Mouse (Mus musculus) layer of hippocampus, adult 11-12 months (tissue): ENCODE measurements at regions not wholly inside any gene's neighbourhood (a gene's known extent, or its start where the extent isn't known, plus 50 kb on each side); places are given as distances from the start of the nearest gene placed in this dataset.
A peak's percentile ranks its signal among the peaks of the same experiment; 100 is the strongest.
"Not testable (repeated sequence)": the region's sequence is repeated elsewhere in the genome, so short reads cannot be mapped to it uniquely, and the experiment has no call there.

Source experiments
- DNase-seq: peaks from one replicate; pipeline ENCODE4 v3.0.0; 2022; ENCODE audit warnings: low spot score

DNA sequence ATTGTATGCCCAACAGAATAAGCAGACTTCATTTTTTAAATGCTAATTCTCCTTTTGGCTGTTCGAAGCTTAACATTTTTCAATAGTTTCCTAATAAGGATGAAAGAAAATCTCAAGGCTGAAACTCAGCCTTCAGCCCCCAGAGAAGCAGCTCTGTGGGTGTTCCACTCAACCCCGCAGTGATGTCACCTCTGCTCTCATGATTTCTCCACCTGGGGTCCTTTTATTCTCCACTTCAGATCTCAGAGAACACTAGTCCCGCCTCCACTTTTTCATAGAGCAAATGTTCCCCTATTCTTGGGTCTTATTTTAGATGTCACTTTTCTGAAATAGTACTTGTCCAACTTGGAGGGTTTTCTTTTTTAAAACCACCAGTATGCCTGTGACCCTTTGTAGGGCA, 567.3 kb downstream of the Cntn3 start:
- no peak for DNase-seq

DNA sequence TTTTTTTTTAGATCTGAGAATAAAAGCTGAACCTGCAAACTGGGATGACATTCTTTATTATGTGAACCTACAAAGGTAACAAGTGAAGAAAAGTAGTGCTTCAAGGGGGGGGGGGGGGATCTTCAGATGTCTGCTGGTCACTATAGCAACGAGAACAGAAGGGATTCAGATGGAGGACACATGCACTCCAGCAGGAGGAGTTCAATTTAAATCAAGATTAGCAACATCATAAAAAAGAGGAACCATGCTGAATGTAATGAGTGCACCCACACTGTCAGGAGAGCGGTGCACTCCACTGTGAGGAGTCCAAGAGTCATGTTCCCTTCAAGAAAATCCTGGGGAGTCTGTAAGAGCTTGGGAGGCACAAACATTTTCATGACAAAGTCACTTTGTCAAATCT, 574.7 kb downstream of the Cntn3 start:
- no peak for DNase-seq

DNA sequence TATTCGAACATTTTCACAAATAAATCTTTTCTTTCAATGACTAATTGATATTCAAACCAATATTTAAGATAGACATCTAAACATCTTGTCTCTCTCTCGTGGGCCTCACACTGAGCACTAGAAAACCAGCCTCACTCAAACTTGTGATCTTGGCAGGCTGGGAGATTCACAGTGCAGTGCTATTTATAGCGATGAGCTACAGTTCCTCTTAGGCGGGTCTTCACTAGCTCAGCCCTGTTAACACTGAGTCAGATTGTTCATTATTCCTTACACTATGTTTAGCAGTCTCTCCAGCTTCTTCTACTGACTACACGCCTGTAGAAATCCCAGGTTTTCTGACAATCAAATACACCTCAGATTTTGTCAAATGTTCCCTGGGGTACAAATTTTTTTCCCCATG, 575.3 kb downstream of the Cntn3 start:
- no peak for DNase-seq

DNA sequence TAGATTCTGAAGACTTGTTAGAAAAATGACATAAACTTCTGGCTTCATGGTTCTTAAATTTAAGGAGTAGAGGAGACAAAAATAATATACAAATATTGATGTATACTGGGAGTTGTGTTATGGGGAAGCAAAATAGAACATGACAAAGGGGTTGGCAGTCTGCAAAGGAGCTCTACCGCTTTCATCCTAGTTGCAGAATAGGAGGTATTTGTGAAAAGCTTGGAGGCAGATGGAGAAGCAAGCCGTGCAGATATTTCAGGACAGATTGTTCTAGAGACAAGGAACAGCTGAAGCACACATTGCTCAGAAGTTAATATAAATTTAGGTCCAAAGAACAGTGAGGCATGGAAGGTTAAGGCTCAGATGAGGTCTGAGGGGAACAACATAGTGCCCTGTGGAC, 580.1 kb downstream of the Cntn3 start:
- peak; percentile 10 for DNase-seq

DNA sequence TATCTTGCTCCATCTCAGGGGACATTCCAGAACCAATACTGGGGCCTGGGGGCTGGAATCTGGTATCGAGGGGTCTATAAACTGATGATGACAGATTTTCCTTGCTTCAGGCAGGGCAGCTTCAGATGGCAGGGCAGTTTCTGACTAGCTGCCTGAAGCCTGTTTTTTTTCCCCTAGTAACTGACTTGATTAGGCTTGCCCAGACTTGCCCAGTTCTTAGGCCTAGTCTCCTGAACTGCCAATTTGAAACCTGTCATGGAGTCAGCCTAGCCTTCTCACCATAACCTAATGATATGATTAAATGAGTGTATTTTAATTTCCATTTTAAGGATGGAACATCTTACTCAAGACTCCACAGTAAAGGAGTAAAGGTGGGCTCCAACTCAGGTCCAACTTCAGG, 591.2 kb downstream of the Cntn3 start:
- no peak for DNase-seq

DNA sequence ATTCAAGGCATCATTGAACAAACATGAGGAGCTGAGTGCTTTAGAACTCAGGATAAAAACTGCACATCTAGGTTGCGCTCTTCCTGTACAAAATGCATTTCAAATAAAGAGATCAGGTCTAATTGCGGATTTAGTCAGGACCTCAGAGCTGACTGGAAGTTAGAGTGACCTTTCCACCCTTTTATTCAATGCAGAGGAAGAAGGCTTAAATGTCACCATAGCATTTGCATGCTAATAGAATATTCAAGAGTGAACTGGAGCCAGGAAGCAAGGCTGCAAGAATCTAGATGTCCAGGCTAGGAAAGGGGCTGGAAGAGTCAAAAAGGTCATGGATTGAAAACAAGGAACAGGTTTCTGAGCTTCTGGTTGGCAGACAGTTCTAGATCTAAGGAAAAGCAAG, 593.7 kb downstream of the Cntn3 start:
- no peak for DNase-seq

DNA sequence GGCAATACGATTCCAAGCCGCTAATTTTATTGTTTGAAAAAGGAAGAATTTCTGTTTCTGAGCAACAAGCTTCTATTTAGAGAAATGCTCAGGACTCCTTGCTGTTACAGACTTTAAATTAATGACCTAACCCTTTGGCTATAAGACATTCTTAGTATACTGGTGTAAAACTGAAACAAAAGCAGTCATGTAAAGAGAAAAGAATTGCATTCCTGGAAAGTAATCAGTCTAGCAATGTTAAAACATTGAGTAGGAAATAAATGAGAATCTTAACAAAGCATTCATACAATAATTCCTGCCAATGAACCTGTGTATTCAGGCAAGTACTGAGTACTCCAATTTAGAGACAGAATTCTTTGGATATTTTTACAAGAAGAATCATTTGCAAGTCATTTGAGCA, 587.2 kb upstream of the Pdzrn3 start:
- DNase-seq, result no peak

DNA sequence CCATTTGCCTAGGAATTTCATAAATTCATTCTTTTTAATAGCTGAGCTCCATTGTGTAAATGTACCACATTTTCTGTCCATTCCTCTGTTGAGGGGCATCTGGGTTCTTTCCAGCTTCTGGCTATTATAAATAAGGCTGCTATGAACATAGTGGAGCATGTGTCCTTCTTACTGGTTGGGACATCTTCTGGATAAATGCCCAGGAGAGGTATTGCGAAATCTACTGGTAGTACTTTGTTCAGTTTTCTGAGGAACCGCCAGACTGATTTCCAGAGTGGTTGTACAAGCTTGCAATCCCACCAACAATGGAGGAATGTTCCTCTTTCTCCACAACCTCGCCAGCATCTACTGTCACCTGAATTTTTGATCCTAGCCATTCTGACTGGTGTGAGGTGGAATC, 583.8 kb upstream of the Pdzrn3 start:
- DNase-seq, result not testable (repeated sequence)

DNA sequence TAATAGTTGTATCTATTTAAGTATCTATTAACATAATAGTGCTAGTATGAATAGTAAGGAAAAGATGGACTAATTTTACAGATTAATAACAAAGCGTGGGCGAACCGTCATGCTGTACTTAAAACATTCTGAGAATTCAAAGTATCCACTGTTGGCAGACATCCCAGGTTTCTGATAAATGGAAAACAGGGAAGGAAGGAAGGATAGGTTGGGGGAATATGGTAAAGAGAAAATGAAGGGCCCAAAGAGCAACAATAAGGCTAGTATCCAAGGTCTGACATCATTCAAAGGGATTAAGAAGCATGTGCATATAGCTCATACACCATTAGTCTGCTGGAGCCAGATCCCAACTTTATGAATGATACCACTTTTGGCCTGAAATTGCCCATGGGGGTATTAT, 572.0 kb upstream of the Pdzrn3 start:
- DNase-seq, result no peak

DNA sequence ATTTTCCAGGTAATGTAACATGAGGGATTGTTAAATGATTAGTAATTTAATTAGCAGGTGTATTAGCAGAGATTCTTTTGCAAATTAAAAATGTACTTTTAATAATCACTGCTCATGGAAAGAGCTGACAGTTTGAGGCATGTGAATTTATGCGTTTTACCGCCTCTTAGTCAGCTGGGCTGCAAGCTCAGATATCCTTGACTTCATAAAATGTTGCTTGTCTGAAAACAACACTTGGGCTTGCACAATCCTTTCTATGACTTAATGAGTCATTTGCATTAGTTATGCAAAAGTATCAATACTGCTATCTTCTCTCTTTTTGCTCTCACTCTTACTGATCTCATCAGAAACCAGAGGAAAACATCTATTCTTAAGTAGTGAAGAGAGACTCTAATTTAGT, 571.3 kb upstream of the Pdzrn3 start:
- no peak for DNase-seq

DNA sequence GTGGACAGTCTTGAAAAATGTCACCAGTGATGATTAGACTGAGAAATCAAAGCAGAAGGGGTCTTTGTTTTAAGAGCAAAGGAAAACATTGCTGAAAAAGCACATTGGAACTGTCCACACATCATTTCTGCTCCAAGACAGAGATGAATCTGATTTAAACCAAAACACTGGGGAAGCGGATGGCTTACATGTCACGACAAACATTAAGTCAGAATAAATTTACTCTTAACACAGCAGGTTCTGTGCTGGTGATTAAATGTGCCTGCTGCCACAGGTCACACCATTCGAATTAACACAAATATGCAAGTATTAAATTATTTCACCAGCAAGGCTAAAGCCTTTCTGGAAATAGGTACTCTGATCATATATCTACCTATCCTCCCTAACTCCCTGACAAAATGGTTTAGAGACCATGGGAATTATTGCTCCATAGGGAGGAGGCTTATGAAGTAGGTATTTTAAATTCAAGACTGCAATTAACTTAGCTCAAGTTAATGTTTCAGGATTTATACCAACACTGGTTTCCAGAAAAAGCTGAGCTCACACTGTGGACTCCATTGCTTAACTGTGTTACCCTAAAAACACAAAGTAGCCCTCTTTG, 562.7 kb upstream of the Pdzrn3 start:
- no peak for DNase-seq

DNA sequence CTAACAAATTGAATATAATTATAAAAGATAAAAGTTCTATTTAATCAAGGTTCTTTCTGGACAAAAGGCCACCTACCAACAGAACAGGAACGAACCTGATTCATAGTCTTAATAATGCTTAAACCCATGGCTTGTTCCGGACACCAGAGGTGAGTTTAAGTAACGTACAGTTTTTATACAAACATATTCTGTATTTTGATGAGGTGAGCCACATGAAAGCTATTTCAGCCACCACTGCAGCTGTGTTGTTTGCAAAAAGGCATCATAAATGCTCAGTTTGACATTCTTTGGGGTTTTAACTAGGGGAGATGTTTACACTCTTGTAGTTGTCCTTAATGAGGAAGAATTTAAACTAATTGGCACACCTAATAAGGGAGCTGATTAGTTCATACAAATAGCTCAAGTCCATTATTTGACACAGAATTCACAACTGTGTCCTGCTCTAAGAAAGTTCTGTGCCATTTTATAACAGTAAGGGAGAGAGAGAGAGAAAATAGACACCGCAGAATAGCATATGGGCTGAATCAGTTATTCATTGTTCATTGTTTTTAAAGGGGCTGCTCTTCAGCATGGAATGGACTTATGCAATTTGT, 560.8 kb upstream of the Pdzrn3 start:
- no peak for DNase-seq

DNA sequence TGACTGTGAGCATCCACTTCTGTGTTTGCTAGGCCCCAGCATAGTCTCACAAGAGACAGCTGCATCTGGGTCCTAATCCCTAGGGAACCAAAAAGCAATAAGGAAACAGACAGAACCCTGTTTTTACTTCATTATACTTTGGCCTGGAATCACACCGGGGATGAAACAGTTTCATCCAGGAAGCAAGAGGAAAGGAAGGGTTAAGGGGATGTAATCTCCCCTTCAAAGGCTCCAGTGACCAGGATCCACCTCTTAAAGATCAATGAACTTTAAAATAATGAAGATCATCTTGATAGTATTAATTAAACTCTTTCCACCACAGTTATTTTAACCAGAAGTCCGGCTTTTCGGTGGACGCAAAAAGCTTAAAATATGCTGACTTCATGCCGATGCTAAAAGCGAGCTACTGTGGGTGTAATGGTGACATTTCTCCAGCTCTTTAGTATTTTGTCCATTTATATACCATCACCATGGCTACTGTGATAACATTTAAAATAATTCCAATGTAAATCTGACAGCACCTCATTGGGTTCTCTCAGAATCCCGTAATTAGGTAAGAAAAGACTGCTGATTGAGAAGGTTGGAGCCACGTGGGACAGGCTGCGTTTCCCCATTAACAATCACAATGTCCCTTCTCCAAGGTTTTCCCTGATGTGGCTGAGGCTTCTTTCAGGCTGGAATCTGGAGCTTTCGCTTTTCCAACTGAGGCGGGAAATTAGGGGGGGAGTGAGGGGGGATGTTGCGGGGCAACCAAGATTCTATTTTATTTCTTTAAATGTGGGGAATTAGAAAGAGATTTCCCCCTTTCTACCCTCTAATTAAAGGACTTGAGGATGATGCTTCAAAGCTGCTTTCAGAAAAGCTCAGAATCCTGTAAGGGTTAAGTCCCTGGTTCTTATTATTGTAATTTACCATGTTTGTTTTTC, 560.0 kb upstream of the Pdzrn3 start:
- no peak for DNase-seq

DNA sequence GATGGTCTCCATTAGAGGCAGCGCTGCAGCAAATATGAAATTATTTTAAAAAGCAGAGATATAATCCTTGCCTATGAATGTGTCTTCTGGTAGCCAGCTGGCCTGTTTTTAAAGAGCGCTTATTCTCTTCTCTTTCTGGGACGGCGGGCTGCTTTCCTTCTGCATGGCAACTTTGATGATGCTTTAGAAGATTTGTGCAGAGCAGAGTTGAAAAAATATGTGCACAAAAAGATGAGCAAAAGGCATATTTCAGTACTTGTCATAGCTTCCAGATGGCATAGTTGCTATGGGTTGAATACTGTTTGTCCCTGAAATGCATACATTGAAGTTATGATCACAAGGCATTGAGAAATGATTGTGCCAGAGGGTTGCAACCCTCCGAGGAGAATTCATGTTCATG, 554.1 kb upstream of the Pdzrn3 start:
- DNase-seq, result no peak

DNA sequence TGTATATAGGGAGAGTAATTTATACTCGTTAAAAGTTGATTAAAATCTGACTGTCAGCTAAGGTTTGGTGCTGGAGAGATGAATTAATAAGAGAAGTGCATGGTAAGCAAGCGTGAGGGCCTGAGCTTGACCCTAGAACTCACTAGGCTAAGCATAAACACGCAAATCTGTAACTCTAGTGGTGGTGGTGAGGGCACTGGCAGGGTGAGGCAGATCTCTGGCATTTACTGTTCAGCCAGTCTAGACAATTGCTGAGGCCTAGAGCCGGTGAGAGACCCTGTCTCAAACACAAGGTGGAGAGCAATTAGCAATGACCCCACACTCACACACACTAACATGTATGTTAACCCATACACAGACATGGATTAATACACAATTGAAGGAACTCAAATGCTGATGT, 544.0 kb upstream of the Pdzrn3 start:
- no peak for DNase-seq

DNA sequence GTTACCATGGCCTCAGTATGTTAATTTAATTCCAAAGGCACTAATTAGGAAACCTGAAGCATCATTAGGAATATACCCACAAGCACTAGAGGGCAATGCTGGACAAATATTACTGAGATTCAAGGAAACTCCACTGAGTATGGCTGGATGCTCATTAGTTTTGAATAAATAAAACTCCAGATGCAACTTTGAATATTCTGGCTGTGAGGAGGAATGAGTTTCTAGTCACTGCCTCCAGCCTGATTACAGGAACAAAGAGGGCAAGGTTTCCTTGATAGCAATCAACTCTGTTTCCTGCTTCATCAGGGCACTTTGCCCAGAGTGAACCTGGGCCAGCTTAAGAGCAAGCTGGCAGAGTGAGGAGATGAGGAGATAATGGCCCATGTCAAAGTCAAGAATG, 543.5 kb upstream of the Pdzrn3 start:
- DNase-seq, result no peak

DNA sequence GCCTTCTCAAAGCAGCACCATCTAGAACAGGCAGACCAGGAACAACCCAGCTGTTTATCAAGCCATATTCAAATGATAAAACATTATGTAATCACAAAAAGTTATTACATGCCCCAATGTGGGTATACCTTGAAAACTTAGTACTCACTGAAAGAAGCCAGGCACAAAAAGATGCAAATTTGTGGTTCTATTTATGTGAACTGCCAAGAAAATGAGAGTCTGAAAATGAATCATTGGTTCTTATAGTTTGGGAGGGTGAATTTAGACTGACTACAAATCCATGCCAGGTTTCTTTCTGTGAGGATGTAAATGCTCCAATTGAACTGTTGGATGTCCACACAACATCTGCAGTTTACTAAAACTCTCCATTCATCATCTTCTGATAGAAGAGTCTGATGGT, 541.2 kb upstream of the Pdzrn3 start:
- no peak for DNase-seq

DNA sequence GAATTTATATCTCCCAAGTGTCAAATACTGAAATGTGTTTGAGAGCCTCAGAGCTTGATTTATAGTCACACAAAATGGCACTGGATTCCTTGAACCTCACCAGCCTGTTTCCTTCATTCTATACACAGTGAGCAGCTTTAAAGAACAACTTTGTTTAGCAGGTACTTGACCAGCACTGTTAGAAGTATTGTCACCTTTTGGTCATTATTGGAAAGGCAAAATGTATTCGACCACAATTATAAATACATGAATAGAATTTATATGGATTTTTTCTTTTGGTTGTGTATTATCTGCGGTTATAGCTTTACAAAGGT, 527.3 kb upstream of the Pdzrn3 start:
- no peak for DNase-seq

DNA sequence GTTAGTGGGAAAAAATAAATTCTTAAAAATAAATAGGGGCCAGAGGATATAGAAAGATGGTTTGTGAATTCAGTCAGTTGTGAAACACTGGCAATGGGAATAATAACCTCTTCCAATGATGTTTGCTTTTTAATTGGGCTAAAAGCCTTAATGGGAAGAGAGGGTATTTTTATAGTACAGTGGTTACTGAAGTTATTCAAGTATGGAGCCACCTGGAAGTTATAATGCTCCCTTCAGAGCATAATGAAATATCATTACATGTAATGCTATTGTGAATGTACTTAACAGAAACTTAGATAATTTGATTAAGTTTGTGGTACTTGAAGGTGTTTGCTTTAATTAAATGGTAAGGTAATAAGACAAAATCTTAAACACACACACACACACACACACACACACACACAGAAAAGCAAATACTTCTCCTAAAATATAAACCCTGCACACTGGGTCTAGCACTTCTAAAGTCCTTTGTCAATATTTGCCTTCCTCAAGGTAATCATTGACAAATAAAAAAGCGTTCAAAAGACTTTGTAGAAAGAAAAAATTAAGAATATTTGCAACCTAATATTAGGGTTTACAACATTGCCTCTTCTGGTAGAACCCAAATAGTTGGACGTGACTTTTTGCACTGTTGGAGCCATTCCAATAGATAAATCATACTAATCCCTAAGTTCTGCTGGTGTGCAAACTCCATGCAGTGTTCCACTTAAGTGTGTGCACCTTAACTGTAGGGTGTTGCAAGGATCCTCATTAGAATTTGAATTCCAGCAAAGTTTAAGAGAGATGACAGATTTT, 526.7 kb upstream of the Pdzrn3 start:
- DNase-seq, result no peak

DNA sequence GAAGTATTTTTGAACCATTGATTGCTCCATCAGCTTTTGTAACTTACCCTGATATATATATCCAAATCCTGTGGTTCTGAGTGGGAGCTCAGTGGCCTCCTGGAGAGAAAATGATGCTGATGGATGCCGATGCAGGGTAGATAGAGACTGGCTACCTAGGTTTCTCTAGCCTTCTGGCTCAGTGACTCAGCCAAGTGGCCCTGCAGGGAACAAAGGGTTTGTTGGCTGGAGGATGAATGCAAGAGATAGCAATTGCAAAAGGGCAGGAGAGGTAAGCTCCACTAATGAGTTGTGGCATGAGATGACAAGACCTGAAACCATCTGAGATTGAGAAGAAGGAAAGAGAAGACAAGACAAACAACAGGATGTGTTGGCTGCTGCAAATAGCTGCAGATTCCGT, 524.6 kb upstream of the Pdzrn3 start:
- DNase-seq, result no peak

DNA sequence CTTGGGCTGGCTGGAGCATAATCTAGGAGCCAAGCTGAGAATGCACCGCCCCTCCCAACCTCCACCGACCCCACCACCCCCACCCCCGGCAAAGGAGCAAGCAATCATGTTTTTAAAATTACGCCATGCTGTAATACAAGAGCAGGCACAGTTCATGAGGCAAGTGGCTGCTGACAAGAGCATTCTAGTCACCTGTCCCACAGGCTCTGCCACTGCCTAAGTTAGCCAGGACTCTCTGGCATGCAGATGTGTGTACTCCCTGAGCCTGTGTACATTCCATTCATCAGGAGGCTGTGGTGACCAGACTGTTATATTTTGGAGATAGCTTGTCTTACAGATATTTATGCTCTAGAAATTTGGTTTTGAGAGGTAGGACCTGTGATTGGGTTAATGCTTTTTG, 520.8 kb upstream of the Pdzrn3 start:
- no peak for DNase-seq

DNA sequence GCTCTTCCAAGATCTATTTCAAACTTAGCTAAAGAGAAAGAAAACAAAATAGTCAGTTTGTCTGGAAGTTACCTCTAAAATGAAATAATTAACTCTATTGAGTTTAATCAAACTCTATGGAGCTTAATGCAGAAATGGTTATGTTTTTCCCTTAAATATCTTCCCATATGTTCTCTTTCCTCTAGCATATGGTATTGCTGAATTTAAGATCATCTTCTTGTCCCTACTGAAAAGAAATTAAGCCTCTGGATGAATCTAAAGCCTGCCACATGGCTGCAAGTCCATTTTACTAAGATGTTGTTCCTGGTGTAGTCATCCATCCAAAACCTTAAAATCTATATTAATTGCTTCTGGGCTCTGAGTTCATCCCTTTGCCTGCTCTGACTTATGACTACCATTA, 513.0 kb upstream of the Pdzrn3 start:
- DNase-seq, result no peak

DNA sequence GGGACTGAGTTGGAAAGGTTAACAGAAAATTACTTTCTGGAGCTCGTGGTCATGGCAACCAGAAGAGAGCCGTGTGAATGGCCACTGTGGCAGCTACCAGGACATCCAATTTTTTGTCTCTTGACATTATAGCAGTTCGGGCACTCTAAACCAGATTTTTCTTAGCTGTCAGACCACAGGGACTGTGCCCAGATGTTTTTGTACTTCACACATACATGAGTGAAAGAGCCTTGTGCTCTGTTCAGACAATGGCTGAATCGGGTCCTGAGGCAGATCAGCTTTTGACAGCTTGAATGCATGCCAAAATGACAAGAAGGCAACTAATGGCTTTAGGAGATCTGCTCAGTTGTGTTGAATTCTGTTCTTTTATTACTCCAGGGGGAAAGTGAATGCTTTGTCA, 505.2 kb upstream of the Pdzrn3 start:
- DNase-seq, result no peak
